Mouse (Mus musculus) lung, postnatal 0 days (tissue): Measurements from ENCODE around the gene Ap1s2.

Experiments used
- CTCF ChIP-seq: IDR thresholded peaks from 2 replicates; pipeline ENCODE4 v1.5.1; 2016; ENCODE audit warnings: antibody characterized with exemption, mild to moderate bottlenecking
- EP300 ChIP-seq: IDR thresholded peaks from 2 replicates; pipeline ENCODE4 v1.6.1; 2016; ENCODE audit warnings: antibody characterized with exemption, mild to moderate bottlenecking, control low read depth

DNA sequence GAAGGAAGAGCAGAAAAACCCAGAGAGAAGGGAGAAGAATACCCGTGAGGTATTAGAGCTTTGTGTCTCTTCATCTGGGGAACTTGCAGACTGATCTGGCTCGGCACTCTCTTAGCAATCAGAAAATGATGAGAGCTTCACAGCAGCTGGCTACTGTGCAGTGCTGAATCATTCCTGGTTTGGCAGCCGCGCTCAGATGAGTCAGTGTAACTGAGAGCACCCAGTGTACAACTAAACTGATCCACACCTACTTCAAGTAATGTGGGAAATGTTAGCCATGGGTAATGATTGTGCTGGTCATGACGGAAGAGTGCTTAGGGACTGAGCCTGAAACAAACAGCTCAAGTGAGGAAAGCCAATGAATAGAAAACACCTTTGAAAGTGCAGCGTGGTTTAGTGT, 29.8 kb downstream of the Ap1s2 start:
- TF ChIP-seq CTCF (no peak), EP300 (no peak)
